Mouse (Mus musculus): ENCODE measurements at regions not wholly inside any gene's neighbourhood (a gene's known extent, or its start where the extent isn't known, plus 50 kb on each side); places are given as distances from the start of the nearest gene placed in this dataset.

DNA sequence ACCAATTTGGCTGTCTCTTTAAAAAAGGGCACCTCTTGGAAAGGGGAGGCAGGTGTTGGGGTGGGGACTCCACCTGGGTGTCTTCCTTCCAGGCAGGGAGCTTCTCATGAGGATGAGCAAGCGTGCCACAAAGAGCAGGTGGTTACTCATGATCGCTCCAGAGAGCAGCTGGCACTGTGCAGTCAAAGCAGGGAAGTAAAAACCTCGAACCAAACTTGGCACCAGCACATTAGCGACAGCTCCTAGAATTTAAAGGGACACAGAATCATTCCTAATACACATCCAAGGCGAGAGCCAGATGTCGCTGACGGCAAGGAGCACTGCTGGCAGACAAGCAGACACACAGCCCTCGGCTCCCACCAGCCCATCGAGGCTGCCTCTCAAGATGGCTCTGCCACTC, 70.4 kb downstream of the Irx5 start:
- DNase-seq (ENCODE audit: low read depth, low spot score): no peak

- no peak for DNase-seq (ENCODE audit: low read depth, low spot score)
Measured at GRCm38 (mm10) chr8:92437075-92437663, 79.7 kb downstream of the Irx5 start.

GRCm38 (mm10) chr8:92438294-92438693, 80.9 kb downstream of the Irx5 start:
- no peak for DNase-seq (ENCODE audit: low read depth, low spot score)

DNA sequence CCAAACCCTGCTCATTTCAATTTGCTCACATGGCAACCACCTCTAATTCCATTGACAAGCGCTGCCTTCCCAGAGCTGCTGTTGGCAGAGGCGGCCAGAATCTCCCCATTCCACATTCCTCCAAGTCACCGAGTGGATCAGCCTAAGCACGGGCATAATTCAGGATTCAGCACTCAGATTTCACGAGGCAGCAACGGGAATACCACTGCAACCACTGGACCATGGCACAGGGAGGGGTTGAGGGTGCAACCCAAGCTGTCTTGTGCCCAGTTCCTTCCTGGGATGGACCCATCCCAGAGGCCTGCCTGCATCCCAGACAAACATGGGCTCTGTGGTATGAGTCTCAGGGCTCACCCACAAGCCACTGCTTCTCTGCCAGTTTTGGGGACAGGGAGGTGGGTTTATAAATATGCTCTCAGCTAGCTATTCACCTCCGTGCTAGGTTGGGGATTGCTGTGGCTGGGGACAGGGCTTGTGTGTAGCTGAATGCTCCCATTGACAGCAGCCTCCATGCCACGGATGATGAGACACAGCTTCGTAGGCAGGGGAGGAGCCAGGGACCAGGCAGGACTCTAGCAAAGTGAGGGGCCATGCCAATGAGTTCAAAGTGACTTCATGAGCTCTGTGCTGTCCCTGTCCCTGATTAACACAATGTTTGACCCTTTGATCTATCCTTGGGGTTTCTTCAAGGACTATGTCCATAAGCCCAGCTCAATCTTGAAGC, 82.5 kb downstream of the Irx5 start:
- DNase-seq (ENCODE audit: low read depth, low spot score): no peak

DNA sequence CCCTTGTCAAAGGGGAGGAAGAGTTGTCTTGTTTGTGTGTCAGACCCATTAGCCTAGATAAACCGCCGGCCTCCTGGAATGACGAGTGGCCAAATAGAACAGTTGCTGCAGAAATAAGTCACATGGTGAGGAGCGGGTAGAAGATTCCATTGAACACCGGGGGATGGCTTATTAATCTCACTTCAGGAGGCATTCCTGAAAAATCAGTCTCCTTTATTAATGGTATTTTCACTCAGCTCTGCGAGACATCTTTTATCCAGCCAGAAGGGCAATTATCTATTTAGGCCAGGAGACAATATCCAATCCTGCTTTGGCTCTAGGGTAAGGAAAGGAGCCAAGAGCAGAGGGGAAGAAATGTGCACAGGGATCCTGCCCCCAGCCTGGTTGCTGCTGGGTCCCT, 84.7 kb downstream of the Irx5 start:
- DNase-seq (ENCODE audit: low read depth, low spot score): no peak

DNA sequence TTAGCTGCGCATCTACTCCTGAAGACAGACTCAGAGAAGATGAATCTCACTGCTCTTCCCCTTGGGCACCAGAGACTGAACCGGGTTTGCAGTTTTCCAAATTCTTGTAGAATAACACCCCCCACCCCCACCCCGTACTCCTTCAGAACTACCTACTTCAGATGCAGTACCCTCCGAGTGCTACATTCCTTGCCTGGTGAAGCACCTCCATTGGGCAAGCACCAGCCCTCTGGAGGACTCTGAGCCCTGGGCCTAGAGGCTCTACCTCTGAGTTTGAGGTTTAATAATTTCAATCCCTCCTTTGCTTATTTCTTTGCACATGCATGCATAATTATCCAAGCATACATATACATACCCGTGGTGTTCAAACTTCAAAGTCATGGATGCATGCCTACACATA, 101.9 kb downstream of the Irx5 start:
- no peak for DNase-seq (ENCODE audit: low read depth, low spot score)

- DNase-seq (ENCODE audit: low read depth, low spot score): no peak
Measured at GRCm38 (mm10) chr8:92460129-92460953, 102.9 kb downstream of the Irx5 start.

DNA sequence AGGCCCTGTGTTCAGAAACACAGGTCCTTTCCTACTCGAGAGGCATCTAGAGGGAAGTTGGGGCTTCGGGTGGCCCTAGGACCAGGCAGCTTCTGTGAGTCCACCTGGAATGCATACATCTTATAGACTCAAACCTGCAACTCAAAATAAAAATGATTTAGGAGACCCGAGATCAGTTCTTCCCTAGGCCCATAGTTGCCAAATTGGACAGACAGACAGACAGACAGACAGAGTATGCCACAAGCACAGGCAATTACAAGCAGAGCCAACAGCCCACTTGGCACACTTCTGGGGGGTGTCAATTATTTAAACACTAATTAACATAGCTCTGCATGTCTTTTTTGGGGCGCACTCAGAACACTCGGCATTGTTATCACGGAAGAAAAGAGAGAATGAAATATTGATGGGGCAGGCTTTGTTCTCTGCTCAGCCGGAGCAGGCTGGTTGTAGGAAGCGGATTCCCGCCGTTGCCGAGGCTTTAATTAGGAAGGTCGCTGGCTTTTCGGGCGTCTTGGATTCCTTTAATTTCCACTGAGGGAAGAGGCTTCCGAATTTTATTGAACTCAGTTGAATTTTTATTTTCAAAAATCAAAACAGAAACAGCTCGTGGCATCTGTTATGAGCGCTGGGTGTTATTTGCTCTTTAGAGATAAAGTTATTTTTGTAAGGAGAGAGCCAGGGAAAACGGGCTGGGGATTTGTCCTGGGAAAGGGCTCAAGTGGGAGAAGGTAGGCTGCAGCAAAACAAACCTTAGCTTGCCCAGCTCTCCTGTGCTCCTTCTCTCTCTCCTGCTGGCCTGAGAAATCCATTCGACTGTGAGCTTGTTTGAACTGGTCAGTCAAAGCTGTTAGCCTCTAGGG, 111.9 kb downstream of the Irx5 start:
- no peak for DNase-seq (ENCODE audit: low read depth, low spot score)

GRCm38 (mm10) chr8:92472257-92472656, 114.8 kb downstream of the Irx5 start:
- no peak for DNase-seq (ENCODE audit: low read depth, low spot score)

DNA sequence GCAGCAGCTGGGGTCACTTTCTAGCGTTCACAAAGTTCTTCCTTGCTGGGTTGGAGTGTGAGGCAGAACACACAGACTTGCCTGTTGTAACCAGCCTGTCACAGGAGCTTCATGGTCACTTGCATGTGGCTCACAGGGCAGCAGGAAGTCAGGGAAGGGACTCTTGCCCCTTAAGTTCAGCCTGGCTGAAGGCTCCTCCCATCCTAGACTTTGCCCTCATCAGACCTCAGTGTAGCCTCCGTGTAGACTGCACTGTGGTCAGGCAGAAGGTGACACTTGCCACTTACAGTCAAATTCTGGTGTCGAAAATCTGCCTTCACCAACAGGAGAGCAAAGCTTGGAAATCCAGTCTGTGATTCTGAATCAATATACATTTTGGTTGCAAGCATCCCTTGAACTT, 115.4 kb downstream of the Irx5 start:
- DNase-seq (ENCODE audit: low read depth, low spot score): no peak

DNA sequence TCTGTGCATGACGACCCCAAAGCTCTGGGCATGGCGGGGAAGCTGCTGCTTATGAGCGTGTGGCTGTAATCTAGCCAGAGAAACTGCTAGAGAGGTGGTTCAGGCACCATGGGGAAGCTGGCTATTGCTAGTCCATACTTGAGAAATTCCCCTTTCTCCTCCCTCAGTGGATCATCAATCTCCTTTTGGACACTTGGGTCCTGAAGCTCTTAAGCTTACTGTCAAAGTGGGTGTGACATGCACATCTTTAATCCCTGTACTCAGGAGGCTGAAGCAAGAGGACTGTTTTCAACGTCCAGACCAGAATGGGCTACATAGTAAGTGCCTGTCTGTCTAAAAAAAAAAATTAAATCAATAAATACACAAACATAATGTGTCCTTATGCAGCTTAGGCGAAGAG, 125.0 kb downstream of the Irx5 start:
- no peak for DNase-seq (ENCODE audit: low read depth, low spot score)

GRCm38 (mm10) chr8:92483055-92483765, 125.8 kb downstream of the Irx5 start:
- peak; percentile 6 for DNase-seq (ENCODE audit: low read depth, low spot score)

DNA sequence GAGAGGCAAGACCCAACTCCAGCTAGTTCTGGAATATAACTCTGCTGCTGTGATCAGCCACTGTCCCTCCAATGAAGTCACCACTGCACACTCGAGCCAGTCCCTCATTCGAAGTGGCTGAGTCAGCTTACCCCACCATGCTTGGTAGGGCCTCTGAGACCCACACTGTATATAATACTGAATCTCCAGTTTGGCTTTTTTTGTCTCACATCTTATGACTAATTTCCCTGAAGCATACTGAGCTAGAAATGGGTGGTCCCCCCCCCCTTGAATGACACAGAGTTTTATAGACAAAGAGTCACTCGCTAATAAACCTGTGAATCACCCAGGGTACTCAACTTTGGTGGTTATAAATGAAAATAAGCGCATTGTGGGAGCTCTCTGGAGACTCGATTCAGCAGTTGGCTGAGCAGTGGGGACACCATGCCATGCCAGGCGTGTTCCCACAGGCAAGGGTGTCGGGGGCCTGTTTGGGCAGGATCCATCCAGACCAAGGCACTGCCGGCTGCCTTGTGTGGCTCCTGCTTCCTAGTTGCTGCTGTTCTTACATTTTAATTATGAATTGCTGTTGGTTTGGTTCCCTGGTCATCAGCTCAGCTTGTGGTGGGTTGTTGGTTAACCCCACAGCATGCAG, 131.2 kb downstream of the Irx5 start:
- no peak for DNase-seq (ENCODE audit: low read depth, low spot score)

DNA sequence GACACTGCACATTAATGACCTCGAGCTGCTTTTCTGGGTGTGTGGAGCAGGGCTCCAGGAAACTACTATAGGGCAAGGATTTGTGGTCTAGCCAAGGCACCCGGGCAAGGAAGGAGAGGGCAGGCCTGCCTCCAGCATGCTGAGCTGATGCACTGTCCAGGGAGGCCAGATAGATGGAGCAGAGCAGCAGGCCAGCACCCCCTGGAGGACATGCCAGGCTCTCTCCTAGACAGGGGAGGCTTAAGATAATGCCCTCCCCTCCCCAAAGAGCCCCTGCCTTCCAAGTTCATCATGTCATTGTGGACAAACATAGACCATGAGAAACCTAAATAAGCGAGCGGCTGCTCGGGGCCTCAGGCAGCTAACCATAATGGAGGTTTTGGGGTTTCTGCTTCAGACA, 134.1 kb downstream of the Irx5 start:
- DNase-seq (ENCODE audit: low read depth, low spot score): no peak

DNA sequence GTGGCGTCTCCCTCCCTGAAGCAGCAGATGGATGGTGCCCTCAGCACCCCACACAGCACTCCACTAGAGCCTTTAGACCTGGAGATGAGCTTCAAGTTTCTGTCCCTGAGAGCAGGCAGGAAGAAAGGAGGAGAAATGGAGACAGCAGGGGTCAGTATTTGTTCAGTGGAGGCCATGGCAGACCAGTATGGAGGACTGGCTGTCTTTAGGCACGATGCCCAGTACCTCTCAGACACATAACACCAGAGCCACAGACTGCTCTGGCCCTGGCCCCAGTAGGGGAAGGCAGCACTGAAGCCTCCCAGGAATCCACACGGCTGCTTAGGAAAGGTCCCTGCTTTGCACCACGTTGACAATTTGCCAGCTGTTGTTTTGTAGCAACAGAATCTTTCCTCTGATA, 136.0 kb downstream of the Irx5 start:
- peak; percentile 68 for DNase-seq (ENCODE audit: low read depth, low spot score)

GRCm38 (mm10) chr8:92505552-92506281, 148.3 kb downstream of the Irx5 start:
- no peak for DNase-seq (ENCODE audit: low read depth, low spot score)

DNA sequence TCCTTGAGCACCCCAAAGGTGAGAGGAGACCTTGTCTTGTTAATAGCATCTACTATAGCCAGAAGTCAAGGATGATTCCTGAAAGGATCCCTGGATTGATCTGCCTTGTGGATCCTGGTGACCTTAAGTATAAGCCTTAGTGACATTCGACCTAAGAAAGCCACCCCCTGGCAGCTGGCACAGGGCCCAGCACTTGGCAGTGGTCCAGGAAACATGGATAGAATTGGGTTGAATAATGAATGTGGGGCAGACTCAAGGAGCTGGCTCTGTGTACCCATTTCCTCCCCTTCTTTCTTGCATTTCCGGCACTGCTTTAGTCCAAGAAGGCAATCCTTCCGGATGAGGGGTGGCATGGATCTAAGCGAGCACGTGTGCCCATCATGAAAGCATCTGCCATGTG, 149.0 kb downstream of the Irx5 start:
- no peak for DNase-seq (ENCODE audit: low read depth, low spot score)

- DNase-seq (ENCODE audit: low read depth, low spot score): no peak
Measured at GRCm38 (mm10) chr8:92506906-92507305, 149.5 kb downstream of the Irx5 start.

- DNase-seq (ENCODE audit: low read depth, low spot score): no peak
Measured at GRCm38 (mm10) chr8:92515385-92515784, 158.0 kb downstream of the Irx5 start.

GRCm38 (mm10) chr8:92518031-92518430, 156.1 kb upstream of the Irx6 start:
- no peak for DNase-seq (ENCODE audit: low read depth, low spot score)
